Mouse (Mus musculus) right cerebral cortex, postnatal 14 days (tissue): ENCODE data around the gene Zfhx3.
A peak's percentile ranks its signal among the peaks of the same experiment; 100 is the strongest.

Experiments used
- DNase-seq: peaks from one replicate; pipeline ENCODE4 v3.0.0; 2022

Zfhx3 gene

DNA sequence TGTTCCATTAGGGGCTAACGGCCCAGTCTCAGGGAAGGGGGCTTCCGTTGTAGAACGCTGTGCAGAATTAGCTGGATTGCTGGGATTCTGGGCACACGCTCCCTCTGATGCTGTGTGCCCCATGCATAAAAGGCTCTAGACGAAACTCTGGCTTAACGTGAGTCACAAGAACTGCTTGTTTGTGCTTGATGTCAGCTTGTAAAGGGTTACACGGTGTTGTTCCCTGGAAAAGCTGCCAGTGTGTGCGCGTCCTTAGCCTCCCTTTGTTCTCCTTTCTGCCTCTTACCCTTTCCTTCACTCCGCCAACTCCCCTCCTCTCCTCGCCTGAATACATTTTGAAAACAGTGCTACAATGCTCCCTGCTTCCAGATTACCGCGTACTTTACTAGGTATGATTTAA lies 1001.9 kb downstream of the Zfhx3 start:
- DNase-seq, result no peak

DNA sequence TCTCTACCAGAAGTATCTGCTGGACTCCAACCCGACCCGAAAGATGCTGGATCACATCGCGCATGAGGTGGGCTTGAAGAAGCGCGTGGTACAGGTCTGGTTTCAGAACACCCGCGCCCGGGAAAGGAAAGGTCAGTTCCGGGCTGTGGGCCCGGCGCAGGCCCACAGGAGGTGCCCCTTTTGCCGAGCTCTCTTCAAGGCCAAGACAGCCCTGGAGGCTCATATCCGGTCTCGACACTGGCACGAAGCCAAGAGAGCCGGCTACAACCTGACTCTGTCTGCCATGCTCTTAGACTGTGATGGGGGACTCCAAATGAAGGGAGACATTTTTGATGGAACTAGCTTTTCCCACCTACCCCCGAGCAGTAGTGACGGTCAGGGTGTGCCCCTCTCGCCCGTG lies 1007.9 kb downstream of the Zfhx3 start:
- no peak for DNase-seq

- no peak for DNase-seq
These were observed 1009.1 kb downstream of the Zfhx3 start for GRCm38 (mm10) chr8:108951560-108951959.

DNA sequence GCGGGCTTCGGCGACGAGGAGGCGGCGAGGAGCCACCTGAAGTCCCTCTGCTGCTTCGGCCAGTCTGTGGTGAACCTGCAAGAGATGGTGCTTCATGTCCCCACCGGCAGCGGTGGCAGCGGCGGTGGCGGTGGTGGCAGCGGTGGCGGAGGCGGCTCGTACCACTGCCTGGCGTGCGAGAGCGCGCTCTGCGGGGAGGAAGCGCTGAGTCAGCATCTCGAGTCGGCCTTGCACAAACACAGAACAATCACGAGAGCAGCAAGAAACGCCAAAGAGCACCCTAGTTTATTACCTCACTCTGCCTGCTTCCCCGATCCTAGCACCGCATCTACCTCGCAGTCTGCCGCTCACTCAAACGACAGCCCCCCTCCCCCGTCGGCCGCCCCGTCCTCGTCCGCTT lies 1014.0 kb downstream of the Zfhx3 start:
- DNase-seq, result peak; percentile 37

- no peak for DNase-seq
These were observed 1020.1 kb downstream of the Zfhx3 start for GRCm38 (mm10) chr8:108962516-108962915.

GRCm38 (mm10) chr8:108963181-108963580 lies 1020.7 kb downstream of the Zfhx3 start:
- no peak for DNase-seq

- DNase-seq, result no peak
These were observed 1023.6 kb downstream of the Zfhx3 start for GRCm38 (mm10) chr8:108966041-108966440.

DNA sequence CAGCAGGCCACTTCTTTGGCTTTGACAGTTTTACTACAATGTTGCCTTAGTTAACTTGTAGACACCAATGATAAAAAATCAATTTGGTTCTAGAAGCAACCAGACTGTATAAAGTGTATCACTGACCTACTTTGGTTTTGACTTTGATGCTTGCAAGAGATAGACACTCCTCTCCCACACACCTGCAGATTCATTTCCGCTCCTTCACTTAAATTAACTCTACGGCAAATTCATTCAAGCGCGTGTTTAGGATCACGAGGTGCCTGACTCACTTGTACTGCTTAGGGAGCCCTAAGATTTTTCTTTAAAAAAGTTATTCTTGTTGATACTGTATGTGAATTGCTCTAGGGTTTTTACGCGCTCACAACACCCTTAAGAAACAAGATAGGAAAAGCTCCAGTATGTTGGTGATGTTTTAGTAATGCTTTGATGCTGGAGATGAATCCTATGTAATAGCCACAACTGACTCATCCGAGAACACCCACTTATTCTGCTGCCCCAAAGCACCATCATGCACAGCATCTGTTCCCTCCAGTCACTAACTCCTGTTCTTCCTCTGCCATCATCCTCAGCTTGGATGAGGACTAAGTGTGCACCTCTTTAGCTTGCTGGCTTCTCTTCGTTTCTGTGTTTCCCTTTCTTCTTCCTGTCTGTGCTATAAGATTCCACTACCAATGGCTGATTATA lies 1031.3 kb downstream of the Zfhx3 start:
- no peak for DNase-seq

GRCm38 (mm10) chr8:108977693-108978361 lies 1035.4 kb downstream of the Zfhx3 start:
- DNase-seq, result no peak

DNA sequence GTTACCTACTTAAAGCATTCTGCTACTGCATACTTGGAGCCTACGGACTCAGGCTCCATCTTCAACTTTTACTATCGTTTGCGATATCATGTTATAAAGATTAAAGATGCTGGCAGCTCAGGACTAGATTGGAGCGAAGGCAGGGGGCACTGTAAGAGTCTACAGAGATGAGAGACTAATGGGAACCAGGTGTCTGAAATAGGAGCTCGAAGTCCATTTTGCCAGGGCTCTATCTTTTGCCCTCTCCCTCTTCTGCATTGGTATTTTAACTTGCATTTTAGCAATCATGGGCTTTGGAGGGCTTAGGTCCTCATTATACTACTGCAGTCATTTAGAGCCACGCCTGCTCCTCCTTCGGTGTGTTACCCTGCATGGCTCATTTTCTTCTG lies 1035.9 kb downstream of the Zfhx3 start:
- no peak for DNase-seq

DNA sequence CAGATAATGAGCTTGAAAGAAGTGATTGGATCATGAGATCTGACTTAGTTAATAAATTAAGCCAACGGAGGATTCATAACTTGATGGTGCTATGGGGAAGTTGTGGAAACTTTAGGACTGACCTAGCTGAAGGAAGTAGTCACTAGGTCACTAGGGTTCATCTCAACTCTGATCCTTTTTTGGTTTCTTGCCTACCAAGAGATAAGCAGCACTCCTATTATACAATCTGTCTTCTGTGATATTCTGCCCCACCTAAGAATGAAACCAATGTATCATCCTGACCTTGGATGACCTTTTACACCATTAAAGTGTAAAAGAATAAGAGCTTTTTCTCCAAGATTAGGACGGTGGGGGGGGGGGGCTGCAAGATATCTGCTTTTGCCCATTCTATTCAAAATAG lies 1042.5 kb downstream of the Zfhx3 start:
- no peak for DNase-seq

GRCm38 (mm10) chr8:108989841-108990240 lies 1047.4 kb downstream of the Zfhx3 start:
- DNase-seq, result no peak

- DNase-seq, result no peak
These were observed 1048.1 kb downstream of the Zfhx3 start for GRCm38 (mm10) chr8:108990537-108990936.

DNA sequence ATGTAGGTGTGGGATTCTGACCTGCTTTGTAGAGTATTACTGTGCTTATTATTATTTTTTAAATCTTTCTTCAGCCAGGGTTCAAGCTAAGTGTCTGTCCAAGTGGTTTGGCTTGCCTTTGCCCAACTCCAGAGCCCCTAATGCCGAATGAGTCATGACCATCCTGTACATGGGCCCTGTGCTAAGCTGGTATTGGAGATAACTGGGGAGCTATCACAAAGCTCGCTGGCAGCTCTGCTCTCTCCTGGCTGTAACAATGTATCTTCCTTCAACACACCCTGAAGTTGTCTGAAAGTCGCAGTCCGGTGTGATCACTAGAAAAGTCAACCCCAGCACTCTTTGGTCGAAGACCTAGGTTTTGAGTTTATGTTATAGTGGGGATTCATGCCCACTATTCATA lies 1049.0 kb downstream of the Zfhx3 start:
- no peak for DNase-seq

DNA sequence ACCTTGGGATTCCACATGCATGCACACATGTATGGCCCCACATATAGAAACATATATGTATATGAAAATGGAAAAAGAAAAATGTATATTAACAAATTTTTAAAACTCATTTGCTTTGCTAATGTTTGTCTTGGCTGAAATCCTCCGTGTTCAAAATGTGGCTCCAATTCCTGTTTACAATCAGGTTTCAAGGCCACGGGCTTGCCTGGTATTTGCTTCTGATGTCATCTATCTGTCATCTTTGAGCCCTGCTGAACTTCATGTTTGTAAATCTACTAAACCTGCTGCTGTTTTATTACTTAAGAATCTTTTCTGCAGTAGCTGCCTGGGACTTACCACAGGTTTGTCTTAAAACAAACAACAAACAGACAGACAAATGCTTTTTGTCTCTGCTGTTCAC lies 1051.3 kb downstream of the Zfhx3 start:
- no peak for DNase-seq

GRCm38 (mm10) chr8:108994187-108994586 lies 1051.7 kb downstream of the Zfhx3 start:
- no peak for DNase-seq

GRCm38 (mm10) chr8:108994880-108995279 lies 1052.4 kb downstream of the Zfhx3 start:
- no peak for DNase-seq

DNA sequence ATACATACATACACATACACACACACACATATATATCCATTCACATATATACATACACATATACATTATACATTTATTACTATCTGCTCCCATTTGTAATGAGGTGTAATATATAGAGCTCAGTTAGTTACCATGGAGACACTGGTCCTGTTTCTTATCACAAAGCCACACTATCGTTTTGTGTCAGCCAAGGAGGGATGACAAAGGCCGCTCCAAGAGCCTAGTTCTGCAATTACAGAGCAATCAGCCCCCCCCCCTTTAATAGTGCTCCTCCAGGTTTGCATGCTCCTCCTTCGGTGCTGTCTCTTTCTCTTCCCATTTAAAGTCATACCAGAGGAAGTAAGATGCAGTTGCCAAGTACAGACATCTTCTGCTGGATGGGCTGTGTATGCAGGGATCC lies 1054.9 kb downstream of the Zfhx3 start:
- DNase-seq, result no peak

- DNase-seq, result no peak
These were observed 1057.1 kb downstream of the Zfhx3 start for GRCm38 (mm10) chr8:108999297-109000249.

DNA sequence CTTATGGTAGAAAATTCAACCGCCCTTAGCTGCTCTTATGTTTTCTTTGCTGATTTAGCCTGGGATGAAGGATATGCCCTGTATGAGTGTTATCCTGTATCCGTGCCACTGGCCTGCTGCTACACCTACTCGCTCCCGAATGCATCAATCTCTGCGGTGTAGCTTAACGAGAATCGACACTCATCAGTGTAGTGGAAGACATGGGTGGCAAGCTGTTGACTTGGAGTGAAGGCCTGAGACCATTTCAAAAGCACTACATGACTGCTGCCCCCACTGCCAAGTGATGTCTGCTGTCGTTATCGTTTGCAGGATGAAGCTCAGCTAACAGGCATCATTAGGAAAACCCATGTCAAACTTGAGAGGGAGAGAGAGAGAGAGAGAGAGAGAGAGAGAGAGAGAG lies 1058.6 kb downstream of the Zfhx3 start:
- no peak for DNase-seq

DNA sequence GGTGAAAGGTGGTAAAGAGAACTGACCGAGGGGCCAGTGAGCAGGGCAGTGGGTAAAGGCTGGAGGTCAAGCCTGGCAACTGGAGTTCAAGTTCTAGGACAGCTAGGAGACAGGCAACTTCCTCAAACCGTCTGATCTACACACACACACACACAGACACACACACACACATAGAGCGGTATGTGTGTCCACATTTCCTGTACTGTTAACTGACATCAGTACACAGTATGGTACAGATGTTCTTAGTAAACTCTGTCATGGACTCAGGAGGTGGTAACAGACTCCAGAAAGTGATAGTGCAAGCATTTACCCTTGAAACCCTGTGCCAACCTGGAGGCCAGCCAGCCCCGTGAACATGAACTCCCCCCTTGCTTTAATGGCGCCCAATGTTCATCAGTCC lies 1059.5 kb downstream of the Zfhx3 start:
- DNase-seq, result no peak

GRCm38 (mm10) chr8:109006986-109007385 lies 1064.5 kb downstream of the Zfhx3 start:
- DNase-seq, result no peak
